Mouse (Mus musculus) hindbrain, embryonic 14.5 days (tissue): Measurements from ENCODE around the gene Suclg1. TPM values are rescaled to one million over a fixed set of nuclear protein-coding genes. Genes with fewer than 3 reads are reported as not detected.

Experiments
- ATAC-seq: fragments of 200-750 bp; cut with Nextera tagmentation; 2 replicates; pipeline ENCODE4 v1.8.0; 2017; ENCODE audit warnings: moderate number of reproducible peaks, mild to moderate bottlenecking, moderate TSS enrichment, moderate library complexity; ENCODE audit not compliant: low FRiP score
- DNase-seq: peaks from one replicate; pipeline ENCODE4 v3.0.0-alpha.2; 2015; ENCODE audit warnings: low spot score
- H3K27ac ChIP-seq: fragments of 300-500 bp; sonication (generic); 2 replicates; pipeline ENCODE4 v1.5.1; 2014; ENCODE audit warnings: mild to moderate bottlenecking, moderate library complexity
- H3K27me3 ChIP-seq: fragments of 300-500 bp; sonication (generic); 2 replicates; pipeline ENCODE4 v1.6.1; 2014; ENCODE audit warnings: mild to moderate bottlenecking, low read length, mixed read lengths; ENCODE audit not compliant: control insufficient read depth, insufficient read depth
- H3K36me3 ChIP-seq: fragments of 300-500 bp; sonication (generic); replicated peaks from 2 replicates; pipeline ENCODE4 v1.6.1; 2014; ENCODE audit not compliant: control insufficient read depth, insufficient read depth
- H3K4me1 ChIP-seq: fragments of 300-500 bp; sonication (generic); replicated peaks from 2 replicates; pipeline ENCODE4 v1.6.1; 2014; ENCODE audit warnings: antibody characterized with exemption, low read length, mixed read lengths; ENCODE audit not compliant: control insufficient read depth, insufficient read depth
- H3K4me2 ChIP-seq: fragments of 300-500 bp; sonication (generic); replicated peaks from 2 replicates; pipeline ENCODE4 v1.6.1; 2014; ENCODE audit warnings: mild to moderate bottlenecking, moderate library complexity
- H3K4me3 ChIP-seq: fragments of 300-500 bp; sonication (generic); replicated peaks from 2 replicates; pipeline ENCODE4 v1.5.1; 2014; ENCODE audit warnings: mild to moderate bottlenecking, low read length
- H3K9ac ChIP-seq: fragments of 300-500 bp; sonication (generic); 2 replicates; pipeline ENCODE4 v1.6.1; 2014
- H3K9me3 ChIP-seq: fragments of 300-500 bp; sonication (generic); 2 replicates; pipeline ENCODE4 v1.6.1; 2016; ENCODE audit warnings: low read length; ENCODE audit not compliant: control insufficient read depth
- WGBS: fragments of 180-500 bp; shearing (Covaris S2); extraction: QIAGEN DNeasy Blood & Tissue Kit; methylation state at CpG from one replicate; pipeline ENCODE4 v1.1.7; 2014; 5-methylcytosine and 5-hydroxymethylcytosine counted together
- polyA plus RNA-seq: library from polyadenylated mRNA; unstranded; fragments of >200 nt; fragmentation: Nextera tagmentation; extraction: Ambion mirVana; gene quantifications from 2 replicates; pipeline ENCODE4 v1.2.1, GENCODE M21; 2014

Gene Suclg1
- polyA plus RNA-seq, 1 experiment from 2014 or later, result 151 TPM

- Histone ChIP-seq H3K4me3 (no peak overlapping the region), H3K27me3 (no peaks in the 10 kb centered on the region), H3K27ac (no peak overlapping the region), H3K9ac (no peak overlapping the region), H3K4me1 (no peaks in the 10 kb centered on the region), H3K9me3 (no peaks in the 10 kb centered on the region), H3K36me3 (peaks cover 33% of the 10 kb centered on the region), H3K4me2 (no peak overlapping the region)
- no peak for ATAC-seq
- DNase-seq, result no peak
- WGBS, result 81% methylated on average over 9 of the region's 9 CpGs
Measured at GRCm38 (mm10) chr6:73280546-73281115, 32.4 kb downstream of the Suclg1 start.

GRCm38 (mm10) chr6:73286326-73286725 is 38.1 kb downstream of the Suclg1 start:
- Histone ChIP-seq H3K27ac (no peak overlapping the region), H3K36me3 (no peaks in the 10 kb centered on the region), H3K9me3 (no peaks in the 10 kb centered on the region), H3K9ac (no peak overlapping the region), H3K4me3 (no peak overlapping the region), H3K27me3 (no peaks in the 10 kb centered on the region), H3K4me1 (no peaks in the 10 kb centered on the region), H3K4me2 (no peak overlapping the region)
- 95% methylated on average over 2 of the region's 2 CpGs for WGBS
- no peak for ATAC-seq
- no peak for DNase-seq

GRCm38 (mm10) chr6:73306837-73307236 is 58.7 kb downstream of the Suclg1 start:
- WGBS, result 73% methylated on average over 6 of the region's 6 CpGs
- DNase-seq (no peak), ATAC-seq (no peak)
- Histone ChIP-seq H3K4me1 (no peaks in the 10 kb centered on the region), H3K4me2 (no peak overlapping the region), H3K27me3 (no peaks in the 10 kb centered on the region), H3K9me3 (no peaks in the 10 kb centered on the region), H3K36me3 (no peaks in the 10 kb centered on the region), H3K4me3 (no peak overlapping the region), H3K27ac (no peak overlapping the region), H3K9ac (no peak overlapping the region)

- no peak overlapping the region for H3K4me3 ChIP-seq
- H3K36me3 ChIP-seq, result no peaks in the 10 kb centered on the region
- no peak overlapping the region for H3K9ac ChIP-seq
- H3K4me1 ChIP-seq, result no peaks in the 10 kb centered on the region
- no peaks in the 10 kb centered on the region for H3K27me3 ChIP-seq
- H3K4me2 ChIP-seq, result no peak overlapping the region
- 83% methylated on average over 10 of the region's 10 CpGs for WGBS
- no peaks in the 10 kb centered on the region for H3K9me3 ChIP-seq
- no peak for DNase-seq
- H3K27ac ChIP-seq, result no peak overlapping the region
- no peak for ATAC-seq
Measured at GRCm38 (mm10) chr6:73308685-73309520, 60.7 kb downstream of the Suclg1 start.

- Histone ChIP-seq H3K4me2 (no peak overlapping the region), H3K4me3 (no peak overlapping the region), H3K27ac (no peak overlapping the region), H3K9me3 (no peaks in the 10 kb centered on the region), H3K27me3 (no peaks in the 10 kb centered on the region), H3K36me3 (no peaks in the 10 kb centered on the region), H3K9ac (no peak overlapping the region), H3K4me1 (0 out of 2 replicates have a peak, but pooled peaks cover 2% of the 10 kb centered on the region)
- no peak for DNase-seq
- no peak for ATAC-seq
- WGBS, result 76% methylated on average over 6 of the region's 6 CpGs
Measured at GRCm38 (mm10) chr6:73311335-73311734, 63.2 kb downstream of the Suclg1 start.

- no peak overlapping the region for H3K4me2 ChIP-seq
- 94% methylated on average over 7 of the region's 7 CpGs for WGBS
- no peak overlapping the region for H3K9ac ChIP-seq
- DNase-seq, result no peak
- H3K36me3 ChIP-seq, result no peaks in the 10 kb centered on the region
- H3K27ac ChIP-seq, result no peak overlapping the region
- ATAC-seq, result no peak
- no peaks in the 10 kb centered on the region for H3K9me3 ChIP-seq
- H3K27me3 ChIP-seq, result no peaks in the 10 kb centered on the region
- H3K4me3 ChIP-seq, result no peak overlapping the region
- 0 out of 2 replicates have a peak, but pooled peaks cover 2% of the 10 kb centered on the region for H3K4me1 ChIP-seq
Measured at GRCm38 (mm10) chr6:73311786-73312185, 63.6 kb downstream of the Suclg1 start.

- Histone ChIP-seq H3K9ac (peak overlapping the region; percentile 14), H3K36me3 (no peaks in the 10 kb centered on the region)
- peak; percentile 75 for DNase-seq
Measured at GRCm38 (mm10) chr6:73314923-73315603, 66.9 kb downstream of the Suclg1 start.

GRCm38 (mm10) chr6:73322306-73322705 is 74.1 kb downstream of the Suclg1 start:
- Histone ChIP-seq H3K9me3 (no peaks in the 10 kb centered on the region), H3K9ac (no peak overlapping the region), H3K27me3 (no peaks in the 10 kb centered on the region), H3K4me1 (no peaks in the 10 kb centered on the region), H3K4me3 (no peak overlapping the region), H3K36me3 (no peaks in the 10 kb centered on the region), H3K27ac (no peak overlapping the region), H3K4me2 (no peak overlapping the region)
- ATAC-seq (no peak), DNase-seq (no peak)
- WGBS, result 77% methylated on average over 2 of the region's 2 CpGs

More at GRCm38 (mm10) chr6:73314923-73315603, 66.9 kb downstream of the Suclg1 start:
- H3K9me3 ChIP-seq, result no peaks in the 10 kb centered on the region
- peak overlapping the region; percentile 53 for H3K4me2 ChIP-seq
- peak; percentile 86 for ATAC-seq
- H3K27me3 ChIP-seq, result no peaks in the 10 kb centered on the region
- WGBS, result under 1% methylated on average over 17 of the region's 17 CpGs
- H3K4me1 ChIP-seq, result 0 out of 2 replicates have a peak, but pooled peaks cover 2% of the 10 kb centered on the region
- peak overlapping the region; percentile 8; the same call in 1 of the 2 replicates for H3K27ac ChIP-seq
- peak overlapping the region; percentile 35 for H3K4me3 ChIP-seq
